Mouse (Mus musculus): ENCODE data around the gene Olfr1293-ps.

The Olfr1293-ps gene

DNA sequence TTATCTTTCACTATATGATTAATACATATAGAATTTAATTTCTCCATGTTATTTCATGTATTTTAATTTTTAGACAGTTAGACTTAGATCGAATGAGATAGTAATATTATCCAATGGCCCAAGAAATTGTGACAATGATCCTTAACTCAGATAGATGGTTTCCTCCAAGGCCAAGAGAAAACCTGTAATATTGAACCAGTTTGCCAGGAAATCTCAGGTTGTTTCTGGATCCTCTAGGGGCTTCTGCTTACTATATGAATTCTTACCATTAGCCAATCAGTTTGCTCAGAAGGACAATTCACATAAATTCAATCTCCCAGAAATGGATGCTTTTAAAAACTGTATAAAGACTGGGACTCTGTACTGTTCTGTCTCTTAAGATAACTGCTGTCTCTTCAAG, at the start of gene Olfr1293-ps:
TSS of gene Olfr1293-ps (plus strand) at position 301 of the 400 bp plus-strand sequence.
- DNase-seq (ENCODE audit: low spot score in 2 of 2), result no peak

DNA sequence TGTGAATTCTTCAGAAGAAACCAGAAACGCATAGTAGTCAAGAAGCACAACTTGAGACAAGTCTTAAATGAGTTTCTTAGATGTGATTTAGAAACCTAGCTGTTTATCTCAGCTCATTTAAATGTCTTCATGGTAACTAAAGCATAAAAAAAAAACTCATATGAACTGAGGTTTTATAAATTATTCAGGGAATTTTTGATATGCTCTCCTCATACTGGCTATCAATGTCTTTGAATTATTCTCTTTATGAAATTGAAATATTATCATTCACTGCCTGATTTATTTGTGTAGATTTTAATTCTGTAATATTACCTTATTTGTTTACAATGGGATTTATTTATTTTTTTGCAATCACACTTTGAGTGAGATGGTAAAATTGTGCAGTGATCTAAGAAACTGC, 44.5 kb upstream of the Olfr1293-ps start, which contains the start of gene Olfr1289:
TSS of gene Olfr1289 (plus strand) at position 301 of the 400 bp plus-strand sequence.
- DNase-seq (ENCODE audit: low spot score in 2 of 2), result no peak

DNA sequence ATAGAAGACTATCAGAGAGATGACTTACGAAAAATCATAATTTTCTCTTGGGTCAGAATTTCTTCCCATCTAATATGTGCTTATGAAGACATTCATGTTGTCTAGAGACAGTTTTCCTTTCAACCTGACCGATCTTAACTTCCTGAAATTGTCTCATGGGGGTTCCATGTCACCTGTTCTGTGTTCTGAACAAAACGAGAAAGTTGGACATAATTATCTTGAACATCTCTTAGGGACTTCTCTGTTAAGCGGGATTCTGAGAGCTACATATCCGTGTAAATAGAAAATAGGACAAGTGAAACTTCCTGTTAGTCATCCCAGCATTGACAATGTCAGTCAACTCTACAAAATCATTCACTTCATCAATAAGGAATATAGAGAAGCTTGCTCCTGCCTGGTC, 31.3 kb upstream of the Olfr1293-ps start, which contains the start of gene Olfr1290:
TSS of gene Olfr1290 (minus strand) at position 101 of the 400 bp plus-strand sequence.
- no peak for DNase-seq (ENCODE audit: low spot score in 2 of 2)

DNA sequence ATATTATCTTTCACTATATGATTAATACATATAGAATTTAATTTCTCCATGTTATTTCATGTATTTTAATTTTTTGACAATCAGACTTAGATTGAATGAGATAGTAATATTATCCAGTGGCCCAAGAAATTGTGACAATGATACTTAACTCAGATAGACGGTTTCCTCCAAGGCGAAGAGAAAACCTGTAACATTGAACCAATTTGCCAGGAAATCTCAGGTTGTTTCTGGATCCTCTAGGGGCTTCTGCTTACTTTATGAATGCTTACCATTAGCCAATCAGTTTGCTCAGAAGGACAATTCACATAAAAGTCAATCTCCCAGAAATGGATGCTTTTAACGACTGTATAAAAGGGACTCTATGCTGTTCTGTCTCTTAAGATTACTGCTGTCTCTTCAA, 28.1 kb upstream of the Olfr1293-ps start, which contains the start of gene Olfr1291-ps1:
TSS of gene Olfr1291-ps1 (plus strand) at position 301 of the 400 bp plus-strand sequence.
- DNase-seq (ENCODE audit: low spot score in 2 of 2), result no peak

DNA sequence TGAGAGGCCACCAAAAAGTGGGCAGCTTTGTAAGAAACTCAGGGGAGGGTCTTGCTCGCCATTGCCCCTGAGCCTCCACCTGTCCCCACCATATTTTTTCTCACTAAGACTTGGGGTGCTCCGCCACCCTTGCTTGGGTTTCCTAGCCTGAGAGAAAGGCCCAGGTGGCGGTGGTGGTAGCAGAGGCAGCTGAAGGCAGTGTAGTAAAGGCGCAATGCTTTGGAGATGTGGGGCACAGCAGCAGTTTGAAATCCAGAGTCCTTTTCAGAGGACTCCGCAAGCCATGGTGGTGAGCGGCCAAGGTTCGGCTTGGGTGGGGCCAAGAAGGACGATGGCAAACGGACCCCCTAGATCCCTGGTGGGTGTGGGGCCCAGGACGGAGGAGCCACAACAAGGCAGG, 7.6 kb upstream of the Olfr1293-ps start:
- no peak for DNase-seq (ENCODE audit: low spot score in 2 of 2)

DNA sequence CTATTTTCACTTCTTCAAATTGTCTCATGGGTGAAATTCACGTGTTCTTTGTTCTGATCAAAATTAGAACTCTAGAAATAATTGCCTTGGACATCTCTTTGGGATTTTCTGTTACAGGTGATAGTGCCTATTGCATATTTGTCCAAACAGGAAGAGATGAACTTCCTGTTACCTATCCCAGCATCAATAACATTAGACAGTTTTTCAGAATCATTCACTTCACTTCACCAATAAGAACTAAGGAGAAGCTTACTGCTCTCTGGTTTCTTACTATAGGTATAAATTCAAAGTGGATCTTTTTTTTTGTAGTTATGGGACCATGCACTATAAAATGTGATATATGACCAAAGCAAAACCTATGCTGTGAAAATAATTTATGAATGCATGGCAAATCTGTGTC, 15.2 kb downstream of the Olfr1293-ps start, which contains the start of gene Olfr1294:
TSS of gene Olfr1294 (minus strand) at position 101 of the 400 bp plus-strand sequence.
- DNase-seq (ENCODE audit: low spot score in 2 of 2), result no peak

DNA sequence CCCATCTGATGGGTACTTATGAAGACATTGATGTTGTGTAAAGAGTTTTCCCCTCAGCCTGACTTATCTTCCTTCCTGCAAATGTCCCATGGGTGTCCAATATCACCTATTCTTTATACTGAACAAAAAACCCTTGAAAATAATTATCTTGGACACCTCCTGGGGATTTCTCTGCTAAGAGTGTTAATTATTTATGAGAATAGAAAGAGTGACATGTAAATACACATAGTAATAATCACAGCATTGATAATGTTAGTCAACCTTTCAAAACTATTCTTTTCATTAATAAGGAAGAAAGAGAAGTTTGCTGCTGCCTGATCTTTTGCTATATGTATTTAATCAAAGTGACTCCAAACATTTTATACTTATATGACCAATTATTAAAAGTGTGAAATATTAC, 44.6 kb downstream of the Olfr1293-ps start, which contains the start of gene Olfr1295:
TSS of gene Olfr1295 (minus strand) at position 101 of the 400 bp plus-strand sequence.
- DNase-seq (ENCODE audit: low spot score in 2 of 2), result no peak
